ENCODE assay signal across 17 mouse cellular contexts in the genomic region with DNA sequence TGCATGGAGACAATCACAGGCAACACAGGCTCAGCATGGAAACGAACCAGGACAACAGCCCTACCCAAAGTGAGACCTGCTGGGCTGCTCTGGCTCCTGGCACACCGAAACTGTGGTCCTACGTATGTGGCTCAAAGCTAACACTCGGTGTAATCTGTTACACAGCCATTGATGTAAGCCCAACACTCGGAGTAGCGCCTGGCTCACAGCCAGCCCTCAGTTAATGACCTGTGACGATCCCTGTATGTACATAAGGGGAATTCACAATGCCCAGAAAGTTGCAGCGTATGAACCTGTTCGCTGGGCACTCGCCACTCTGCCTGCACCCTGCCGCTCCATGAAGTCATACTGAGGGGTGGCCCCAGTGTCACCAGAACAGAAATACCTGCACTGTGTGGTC. TPM values are rescaled to one million over a fixed set of nuclear protein-coding genes. Genes with fewer than 3 reads are reported as not detected.
DNase-seq lines count a peak whose midpoint lies in the region; ATAC-seq and TF ChIP-seq lines count a peak whose summit lies in the region.
"Had no signal": no experiment of that assay in that cellular context is flagged by ENCODE, and none has a peak within 500 bp of the region (broad histone marks: within the 10 kb centered on the region; RNA-seq: fewer than 3 reads in every experiment).

No protein-coding gene starts in this region.

- no peaks in the 10 kb centered on the region for H3K9me3 ChIP-seq in forebrain, embryonic 14.5 days (replicated peaks; ENCODE audit: control insufficient read depth, low read length)
- no peaks in the 10 kb centered on the region for H3K9me3 ChIP-seq in forebrain, embryonic 13.5 days (replicated peaks)
- 0 out of 2 replicates have a peak, but pooled peaks cover 4% of the 10 kb centered on the region for H3K9me3 ChIP-seq in liver, postnatal 0 days (ENCODE audit: low read length)
- no peaks in the 10 kb centered on the region for H3K9me3 ChIP-seq in neural tube, embryonic 13.5 days
- H3K9me3 ChIP-seq: embryonic facial prominence, embryonic 12.5 days had no signal

- no peak overlapping the region for H3K4me2 ChIP-seq in forebrain, embryonic 14.5 days (ENCODE audit: low read length)
- no peak overlapping the region for H3K4me2 ChIP-seq in forebrain, embryonic 13.5 days
- no peak overlapping the region for H3K4me2 ChIP-seq in liver, postnatal 0 days (ENCODE audit: low read depth, low read length)
- H3K4me2 ChIP-seq in neural tube, embryonic 13.5 days: no peak overlapping the region
- H3K4me2 ChIP-seq: embryonic facial prominence, embryonic 12.5 days; limb, embryonic 13.5 days had no signal

- no peak overlapping the region for H3K27ac ChIP-seq in forebrain, embryonic 14.5 days (ENCODE audit: low read depth, low read length)
- no peak overlapping the region for H3K27ac ChIP-seq in forebrain, embryonic 13.5 days
- H3K27ac ChIP-seq in liver, postnatal 0 days (ENCODE audit: low read depth): no peak overlapping the region
- H3K27ac ChIP-seq in neural tube, embryonic 13.5 days (replicated peaks): peak overlapping the region; percentile 52; the same call in 1 of the 2 replicates
- H3K27ac ChIP-seq: embryonic facial prominence, embryonic 12.5 days; hindbrain, embryonic 10.5 days; kidney, postnatal 0 days; limb, embryonic 13.5 days had no signal

- no peaks in the 10 kb centered on the region for H3K36me3 ChIP-seq in forebrain, embryonic 14.5 days (ENCODE audit: control insufficient read depth, insufficient read depth, low read length)
- no peaks in the 10 kb centered on the region for H3K36me3 ChIP-seq in forebrain, embryonic 13.5 days (ENCODE audit: poor library complexity, severe bottlenecking)
- H3K36me3 ChIP-seq in liver, postnatal 0 days (replicated peaks; ENCODE audit: insufficient read depth, low read length): no peaks in the 10 kb centered on the region
- no peaks in the 10 kb centered on the region for H3K36me3 ChIP-seq in neural tube, embryonic 13.5 days
- H3K36me3 ChIP-seq: embryonic facial prominence, embryonic 12.5 days; hindbrain, embryonic 10.5 days; limb, embryonic 13.5 days had no signal

- H3K4me1 ChIP-seq in forebrain, embryonic 14.5 days (ENCODE audit: control insufficient read depth, insufficient read depth, low read length): peaks cover 7% of the 10 kb centered on the region
- H3K4me1 ChIP-seq in forebrain, embryonic 13.5 days: peaks cover 30% of the 10 kb centered on the region
- H3K4me1 ChIP-seq in liver, postnatal 0 days (ENCODE audit: insufficient read depth): peaks cover 4% of the 10 kb centered on the region
- H3K4me1 ChIP-seq in neural tube, embryonic 13.5 days (replicated peaks): peaks cover 56% of the 10 kb centered on the region

- TF ChIP-seq CTCF in liver, postnatal 0 days (IDR thresholded peaks at IDR 0.05; ENCODE audit: low read depth): no peak

- WGBS in forebrain, embryonic 14.5 days: 25% methylated on average over 11 of the region's 11 CpGs
- WGBS in forebrain, embryonic 13.5 days: 33% methylated on average over 11 of the region's 11 CpGs
- 57% methylated on average over 11 of the region's 11 CpGs for WGBS in liver, postnatal 0 days (ENCODE audit: insufficient replicate concordance)
- WGBS in neural tube, embryonic 13.5 days: 20% methylated on average over 11 of the region's 11 CpGs

- no peak overlapping the region for H3K4me3 ChIP-seq in forebrain, embryonic 14.5 days (ENCODE audit: low read depth, low read length)
- H3K4me3 ChIP-seq in forebrain, embryonic 13.5 days: no peak overlapping the region
- no peak overlapping the region for H3K4me3 ChIP-seq in liver, postnatal 0 days (ENCODE audit: low read depth, low read length)
- H3K4me3 ChIP-seq in neural tube, embryonic 13.5 days: no peak overlapping the region
- H3K4me3 ChIP-seq: embryonic facial prominence, embryonic 12.5 days; hindbrain, embryonic 10.5 days; limb, embryonic 13.5 days; megakaryocyte, embryonic 14.5 days had no signal

- H3K9ac ChIP-seq in forebrain, embryonic 14.5 days (ENCODE audit: low read length): no peak overlapping the region
- H3K9ac ChIP-seq in forebrain, embryonic 13.5 days: no peak overlapping the region
- H3K9ac ChIP-seq in liver, postnatal 0 days (replicated peaks): no peak overlapping the region
- H3K9ac ChIP-seq in neural tube, embryonic 13.5 days: no peak overlapping the region
- H3K9ac ChIP-seq: embryonic facial prominence, embryonic 12.5 days; limb, embryonic 13.5 days had no signal

- ATAC-seq in forebrain, embryonic 14.5 days: no peak
- no peak for ATAC-seq in forebrain, embryonic 13.5 days
- ATAC-seq in liver, postnatal 0 days: peak; percentile 53; the same call in 1 of the 2 replicates
- no peak for ATAC-seq in neural tube, embryonic 13.5 days (ENCODE audit: low read depth)
- ATAC-seq: Patski had no signal

- TF ChIP-seq EP300 in liver, postnatal 0 days (IDR thresholded peaks at IDR 0.05; ENCODE audit: low read depth): no peak

- peak; percentile 53 for DNase-seq in forebrain, embryonic 14.5 days (ENCODE audit: low spot score)
- no peak for DNase-seq in liver, postnatal 0 days
- DNase-seq in liver: no peak
- peak; percentile 25 for DNase-seq in NIH3T3 (ENCODE audit: low read depth)
- DNase-seq in Muller cell, postnatal 12 days (ENCODE audit: inconsistent ontology term): no peak
- DNase-seq in cerebellum, postnatal 14 days: no peak
- DNase-seq: layer of hippocampus, adult 9-11 months; lung, adult 18-20 months; right cerebral cortex, postnatal 25 days had no signal

- H3K27me3 ChIP-seq in forebrain, embryonic 14.5 days (replicated peaks; ENCODE audit: control insufficient read depth, insufficient read depth, low read length): no peaks in the 10 kb centered on the region
- H3K27me3 ChIP-seq in forebrain, embryonic 13.5 days: no peaks in the 10 kb centered on the region
- H3K27me3 ChIP-seq in liver, postnatal 0 days (ENCODE audit: insufficient read depth, low read length): peaks cover 29% of the 10 kb centered on the region
- H3K27me3 ChIP-seq in neural tube, embryonic 13.5 days: peaks cover 3% of the 10 kb centered on the region
- H3K27me3 ChIP-seq: embryonic facial prominence, embryonic 12.5 days had no signal

RNA-seq across cellular contexts. Expression of a gene that starts 20.2 kb away (rescaled TPM):
- 1.2 and 2.0 TPM in 2 replicates for polyA plus RNA-seq in forebrain, embryonic 14.5 days (2014; fragmentation: Nextera tagmentation; extraction: Ambion mirVana)
- 1.2 and 1.5 TPM in 2 replicates for polyA plus RNA-seq in forebrain, embryonic 13.5 days (2015; fragmentation: Nextera tagmentation; extraction: Ambion mirVana)
- polyA plus RNA-seq in liver, postnatal 0 days (2015; fragmentation: Nextera tagmentation; extraction: Ambion mirVana): 9.4 and 10.4 TPM in 2 replicates
- 2.4 and 2.6 TPM in 2 replicates for polyA plus RNA-seq in neural tube, embryonic 13.5 days (2015; fragmentation: Nextera tagmentation; extraction: Ambion mirVana)
- polyA plus RNA-seq: Patski had no signal

RNA-seq across cellular contexts. Expression of a gene that starts 36.0 kb away (rescaled TPM):
- 32.7 and 37.6 TPM in 2 replicates for polyA plus RNA-seq in forebrain, embryonic 14.5 days (2014; fragmentation: Nextera tagmentation; extraction: Ambion mirVana)
- polyA plus RNA-seq in forebrain, embryonic 13.5 days (2015; fragmentation: Nextera tagmentation; extraction: Ambion mirVana): 35.4 and 36.9 TPM in 2 replicates
- polyA plus RNA-seq in liver, postnatal 0 days (2015; fragmentation: Nextera tagmentation; extraction: Ambion mirVana): 24.2 and 24.3 TPM in 2 replicates
- 20.8 and 31.3 TPM in 2 replicates for polyA plus RNA-seq in neural tube, embryonic 13.5 days (2015; fragmentation: Nextera tagmentation; extraction: Ambion mirVana)

Comparison
In these comparisons a context has a peak if more than half of its experiments do, and no peak if none do; other contexts are left out.
1. DNase-seq: peak in forebrain, embryonic 14.5 days (single experiment) and NIH3T3 (single experiment); none in liver, postnatal 0 days (single experiment), liver (single experiment), Muller cell, postnatal 12 days (single experiment) and cerebellum, postnatal 14 days (0 of 2).